Mouse (Mus musculus) MEL (cell line): ENCODE data around the gene Pold1.

ENCODE experiments used
- CTCF ChIP-seq, 3 experiments: IDR thresholded peaks in 2 of 3; conservative IDR thresholded peaks in 1 of 3; 2 replicates each; pipeline ENCODE4 v1.5.1; 2011 to 2012; ENCODE audit warnings: low read length in 3 of 3, low read depth in 2 of 3, mild to moderate bottlenecking in 2 of 3, improper control_type of control experiment in 1 of 3, inconsistent platforms in 1 of 3, mixed read lengths in 1 of 3, moderate library complexity in 1 of 3; ENCODE audit not compliant: control insufficient read depth in 1 of 3, insufficient read depth in 1 of 3, poor library complexity in 1 of 3, severe bottlenecking in 1 of 3
- EP300 ChIP-seq, 2 experiments: IDR thresholded peaks; 2 replicates each; pipeline ENCODE4 v1.6.1; 2011; ENCODE audit warnings: improper control_type of control experiment in 2 of 2, low read length in 2 of 2, low read depth in 1 of 2, mild to moderate bottlenecking in 1 of 2
- GATA1 ChIP-seq: IDR thresholded peaks from 2 replicates; pipeline ENCODE4 v1.6.1; 2011; ENCODE audit warnings: low read depth, low read length, improper control_type of control experiment
- JUND ChIP-seq: IDR thresholded peaks from 2 replicates; pipeline ENCODE4 v1.6.1; 2011; ENCODE audit warnings: low read depth, mild to moderate bottlenecking, improper control_type of control experiment, low read length
- MAX ChIP-seq: IDR thresholded peaks from 2 replicates; pipeline ENCODE4 v1.6.1; 2011; ENCODE audit warnings: low read length, improper control_type of control experiment
- POLR2A ChIP-seq, 2 experiments: IDR thresholded peaks; 2 replicates each; pipeline ENCODE4 v1.6.1; 2011 to 2012; ENCODE audit warnings: low read length in 2 of 2, mild to moderate bottlenecking in 2 of 2, control low read depth in 1 of 2, improper control_type of control experiment in 1 of 2, low read depth in 1 of 2, moderate library complexity in 1 of 2; ENCODE audit not compliant: control insufficient read depth in 1 of 2, insufficient read depth in 1 of 2, poor library complexity in 1 of 2
- POLR2AphosphoS2 ChIP-seq: IDR thresholded peaks from 2 replicates; pipeline ENCODE4 v1.6.1; 2011; ENCODE audit warnings: low read length, improper control_type of control experiment
- TAL1 ChIP-seq: IDR thresholded peaks from 2 replicates; pipeline ENCODE4 v1.6.1; 2012; ENCODE audit warnings: mild to moderate bottlenecking, inconsistent platforms, low read length, moderate library complexity, mixed read lengths
- TBP ChIP-seq: IDR thresholded peaks from 2 replicates; pipeline ENCODE4 v1.8.0; 2011; ENCODE audit warnings: low read depth, low read length, improper control_type of control experiment
- ZC3H11A ChIP-seq: IDR thresholded peaks from 2 replicates; pipeline ENCODE4 v1.6.1; 2012; ENCODE audit warnings: low read depth, mild to moderate bottlenecking, inconsistent platforms, low read length, improper control_type of control experiment

GRCm38 (mm10) chr7:44587676-44588075 is 39.0 kb upstream of the Pold1 start:
- TF ChIP-seq POLR2AphosphoS2 = no peak
- no peak for TF ChIP-seq JUND
- TF ChIP-seq CTCF (IDR thresholded peaks at IDR 0.05 in 2 of 3, conservative IDR thresholded peaks at IDR 0.05 in 1 of 3; ENCODE audit: control insufficient read depth in 1 of 3, insufficient read depth in 1 of 3, low read depth in 2 of 3, low read length in 3 of 3, poor library complexity in 1 of 3, severe bottlenecking in 1 of 3) = no peak
- no peak for TF ChIP-seq EP300 (IDR thresholded peaks at IDR 0.05; ENCODE audit: low read depth in 1 of 2, low read length in 2 of 2)
- no peak for TF ChIP-seq TBP
- TF ChIP-seq ZC3H11A = no peak
- TF ChIP-seq GATA1 = no peak
- TF ChIP-seq POLR2A (IDR thresholded peaks at IDR 0.05; ENCODE audit: control insufficient read depth in 1 of 2, insufficient read depth in 1 of 2, low read depth in 1 of 2, low read length in 2 of 2, poor library complexity in 1 of 2) = no peak
- no peak for TF ChIP-seq TAL1
- no peak for TF ChIP-seq MAX
